Comparison of ENCODE assay signal across 26 mouse cellular contexts in the genomic region with DNA sequence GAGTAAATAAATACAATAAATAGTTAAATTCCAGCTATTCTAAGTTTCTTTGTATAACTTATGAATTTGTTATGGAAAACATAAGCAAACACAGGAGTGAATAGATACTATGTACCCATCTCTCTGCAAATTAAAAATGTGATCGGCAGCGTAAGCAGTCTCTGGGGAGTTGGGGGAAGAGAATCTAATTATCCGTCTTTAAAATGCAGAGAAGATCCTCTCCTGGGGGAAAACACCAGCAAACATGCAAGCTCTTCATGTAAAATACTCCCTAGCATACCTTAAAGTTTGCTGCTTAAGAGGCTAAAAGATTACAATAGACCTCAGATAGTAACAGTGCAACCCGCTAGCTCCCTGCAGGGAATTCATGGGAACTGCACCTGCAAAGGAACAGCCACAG. TPM values are rescaled to one million over a fixed set of nuclear protein-coding genes. Genes with fewer than 3 reads are reported as not detected.
DNase-seq lines count a peak whose midpoint lies in the region; ATAC-seq and TF ChIP-seq lines count a peak whose summit lies in the region.
"Had no signal": no experiment of that assay in that cellular context is flagged by ENCODE, and none has a peak within 500 bp of the region (broad histone marks: within the 10 kb centered on the region; RNA-seq: fewer than 3 reads in every experiment).

No protein-coding gene starts in this region.

- no peak overlapping the region for H3K27ac ChIP-seq in midbrain, embryonic 14.5 days (replicated peaks; ENCODE audit: low read depth, low read length)
- H3K27ac ChIP-seq in midbrain, embryonic 16.5 days (ENCODE audit: low read length), result no peak overlapping the region
- H3K27ac ChIP-seq: embryonic facial prominence, embryonic 12.5 days; embryonic facial prominence, embryonic 15.5 days; forebrain, embryonic 12.5 days; forebrain, embryonic 15.5 days; heart, adult 2 months; heart, embryonic 10.5 days; heart, embryonic 13.5 days; hindbrain, embryonic 15.5 days; intestine, embryonic 15.5 days had no signal

- no peaks in the 10 kb centered on the region for H3K9me3 ChIP-seq in midbrain, embryonic 14.5 days (ENCODE audit: control insufficient read depth, low read length)
- no peaks in the 10 kb centered on the region for H3K9me3 ChIP-seq in midbrain, embryonic 16.5 days (replicated peaks; ENCODE audit: control insufficient read depth, low read length, poor library complexity, severe bottlenecking)
- no peaks in the 10 kb centered on the region for H3K9me3 ChIP-seq in E14TG2a.4 (ENCODE audit: low read length)
- H3K9me3 ChIP-seq: embryonic facial prominence, embryonic 12.5 days; embryonic facial prominence, embryonic 15.5 days; forebrain, embryonic 12.5 days; forebrain, embryonic 15.5 days; heart, embryonic 10.5 days; heart, embryonic 13.5 days; hindbrain, embryonic 15.5 days; intestine, embryonic 15.5 days had no signal

- peak; percentile 37 for TF ChIP-seq CTCF in E14TG2a.4 (conservative IDR thresholded peaks at IDR 0.05; ENCODE audit: low read length)

- no peak for ATAC-seq in midbrain, embryonic 14.5 days (ENCODE audit: low FRiP score, low TSS enrichment)
- ATAC-seq in midbrain, embryonic 16.5 days, result no peak
- ATAC-seq: activated CD4-positive, CD25-positive, alpha-beta regulatory T cell, adult 4 months; CD4-positive, CD25-positive, alpha-beta regulatory T cell, adult 4 months; forebrain, embryonic 15.5 days; intestine, embryonic 15.5 days had no signal

- no peak overlapping the region for H3K4me3 ChIP-seq in midbrain, embryonic 14.5 days (replicated peaks; ENCODE audit: low read depth, low read length)
- H3K4me3 ChIP-seq in midbrain, embryonic 16.5 days (ENCODE audit: low read depth, low read length), result no peak overlapping the region
- no peak overlapping the region for H3K4me3 ChIP-seq in E14TG2a.4 (replicated peaks; ENCODE audit: low read length)
- H3K4me3 ChIP-seq: embryonic facial prominence, embryonic 12.5 days; embryonic facial prominence, embryonic 15.5 days; forebrain, embryonic 12.5 days; forebrain, embryonic 15.5 days; heart, adult 2 months; heart, embryonic 10.5 days; heart, embryonic 13.5 days; hindbrain, embryonic 15.5 days; intestine, embryonic 15.5 days had no signal

- H3K27me3 ChIP-seq in midbrain, embryonic 14.5 days (ENCODE audit: control insufficient read depth, insufficient read depth, low read length), result no peaks in the 10 kb centered on the region
- H3K27me3 ChIP-seq in midbrain, embryonic 16.5 days (ENCODE audit: control insufficient read depth, insufficient read depth, low read depth, low read length), result no peaks in the 10 kb centered on the region
- no peaks in the 10 kb centered on the region for H3K27me3 ChIP-seq in E14TG2a.4 (ENCODE audit: insufficient read depth, low read length)
- H3K27me3 ChIP-seq: embryonic facial prominence, embryonic 12.5 days; embryonic facial prominence, embryonic 15.5 days; forebrain, embryonic 12.5 days; forebrain, embryonic 15.5 days; heart, embryonic 13.5 days; hindbrain, embryonic 15.5 days; intestine, embryonic 15.5 days had no signal

- H3K4me1 ChIP-seq in midbrain, embryonic 14.5 days (ENCODE audit: control insufficient read depth, insufficient read depth, low read length), result no peaks in the 10 kb centered on the region
- H3K4me1 ChIP-seq in midbrain, embryonic 16.5 days (ENCODE audit: control insufficient read depth, insufficient read depth, low read length), result 0 out of 2 replicates have a peak, but pooled peaks cover 2% of the 10 kb centered on the region
- peaks cover 61% of the 10 kb centered on the region for H3K4me1 ChIP-seq in E14TG2a.4 (replicated peaks; ENCODE audit: low read depth, low read length)
- H3K4me1 ChIP-seq: embryonic facial prominence, embryonic 15.5 days; forebrain, embryonic 15.5 days; intestine, embryonic 15.5 days had no signal

- peak; percentile 56 for DNase-seq in midbrain, embryonic 14.5 days
- peak; percentile 47 for DNase-seq in ZHBTc4 (ENCODE audit: low read depth, low spot score)
- DNase-seq in embryo, embryonic 10 days (ENCODE audit: low spot score), result no peak
- no peak for DNase-seq in spleen, postnatal 4 days (ENCODE audit: low spot score in 2 of 2)
- DNase-seq: adrenal gland, adult 8-10 months; adrenal gland, postnatal 25 days; cerebellum, adult 18-20 months; cerebellum, adult 9-10 months; cerebellum, postnatal 14 days; gastrocnemius, postnatal 10 days; gastrocnemius, postnatal 36 days; heart, adult 2 months; heart, postnatal 14 days; heart, postnatal 4 days had no signal

- H3K9ac ChIP-seq in midbrain, embryonic 14.5 days (replicated peaks; ENCODE audit: low read length), result no peak overlapping the region
- no peak overlapping the region for H3K9ac ChIP-seq in midbrain, embryonic 16.5 days (ENCODE audit: low read depth, low read length)
- H3K9ac ChIP-seq: embryonic facial prominence, embryonic 12.5 days; embryonic facial prominence, embryonic 15.5 days; forebrain, embryonic 12.5 days; forebrain, embryonic 15.5 days; heart, embryonic 13.5 days; hindbrain, embryonic 15.5 days; intestine, embryonic 15.5 days had no signal

- H3K36me3 ChIP-seq in midbrain, embryonic 14.5 days (ENCODE audit: control insufficient read depth, insufficient read depth, low read length), result no peaks in the 10 kb centered on the region
- H3K36me3 ChIP-seq in midbrain, embryonic 16.5 days (ENCODE audit: control insufficient read depth, insufficient read depth, low read length), result no peaks in the 10 kb centered on the region
- peaks cover 7% of the 10 kb centered on the region; the same call in 1 of the 2 replicates for H3K36me3 ChIP-seq in E14TG2a.4 (ENCODE audit: insufficient read depth, low read length)
- H3K36me3 ChIP-seq: embryonic facial prominence, embryonic 12.5 days; embryonic facial prominence, embryonic 15.5 days; forebrain, embryonic 12.5 days; forebrain, embryonic 15.5 days; hindbrain, embryonic 15.5 days; intestine, embryonic 15.5 days had no signal

- no peak overlapping the region for H3K4me2 ChIP-seq in midbrain, embryonic 14.5 days (ENCODE audit: low read length)
- no peak overlapping the region for H3K4me2 ChIP-seq in midbrain, embryonic 16.5 days (ENCODE audit: low read length)
- H3K4me2 ChIP-seq: embryonic facial prominence, embryonic 12.5 days; embryonic facial prominence, embryonic 15.5 days; forebrain, embryonic 12.5 days; forebrain, embryonic 15.5 days; heart, embryonic 13.5 days; hindbrain, embryonic 15.5 days; intestine, embryonic 15.5 days had no signal

- WGBS in midbrain, embryonic 14.5 days, result 61% methylated on average over 4 of the region's 4 CpGs
- WGBS in midbrain, embryonic 16.5 days, result 68% methylated on average over 4 of the region's 4 CpGs

RNA-seq across cellular contexts. Expression of a gene that starts 36.2 kb away (rescaled TPM):
- 11.8 and 20.2 TPM in 2 replicates for polyA plus RNA-seq in midbrain, embryonic 14.5 days (2014; fragmentation: Nextera tagmentation; extraction: Ambion mirVana)
- polyA plus RNA-seq in midbrain, embryonic 16.5 days (2015; fragmentation: Nextera tagmentation; extraction: Ambion mirVana), result 9.7 and 13.0 TPM in 2 replicates

Comparison
In these comparisons a context has a peak if more than half of its experiments do, and no peak if none do; other contexts are left out.
1. DNase-seq: peak in midbrain, embryonic 14.5 days (single experiment) and ZHBTc4 (single experiment); none in embryo, embryonic 10 days (single experiment) and spleen, postnatal 4 days (0 of 2).